Mouse (Mus musculus) CH12.LX (cell line): ENCODE measurements around the gene Ier2.

Experiments
- EP300 ChIP-seq: IDR thresholded peaks from 2 replicates; pipeline ENCODE4 v1.6.1; 2011; ENCODE audit warnings: low read length, improper control_type of control experiment
- POLR2AphosphoS2 ChIP-seq: IDR thresholded peaks from 2 replicates; pipeline ENCODE4 v1.6.1; 2011; ENCODE audit warnings: low read depth, low read length, improper control_type of control experiment
- ZKSCAN1 ChIP-seq: IDR thresholded peaks from 2 replicates; pipeline ENCODE4 v1.6.1; 2012; ENCODE audit warnings: low read depth, inconsistent platforms, low read length, improper control_type of control experiment, borderline replicate concordance
- ZNF384 ChIP-seq: IDR thresholded peaks from 2 replicates; pipeline ENCODE4 v1.6.1; 2012; ENCODE audit warnings: low read depth, low read length, improper control_type of control experiment, inconsistent platforms

- TF ChIP-seq EP300: no peak
- TF ChIP-seq POLR2AphosphoS2: no peak
- no peak for TF ChIP-seq ZKSCAN1
- no peak for TF ChIP-seq ZNF384
Observed at GRCm38 (mm10) chr8:84657203-84657602, 5.4 kb downstream of the Ier2 start.
